Mouse (Mus musculus): ENCODE measurements around the gene Hs1bp3. TPM values are rescaled to one million over a fixed set of nuclear protein-coding genes. Genes with fewer than 3 reads are reported as not detected.

Hs1bp3 gene
- polyA plus RNA-seq, 1 experiment from 2014 or later: 10.1 TPM

- ATAC-seq (ENCODE audit: low FRiP score): no peak
- H3K4me3 ChIP-seq: no peak overlapping the region
- H3K9ac ChIP-seq: no peak overlapping the region
- no peak overlapping the region for H3K27ac ChIP-seq
- WGBS: 60% methylated on average over 6 of the region's 6 CpGs
- no peak overlapping the region for H3K4me2 ChIP-seq
- peaks cover 44% of the 10 kb centered on the region for H3K4me1 ChIP-seq (replicated peaks)
- no peaks in the 10 kb centered on the region for H3K9me3 ChIP-seq
- peaks cover 68% of the 10 kb centered on the region for H3K27me3 ChIP-seq
- H3K36me3 ChIP-seq: no peaks in the 10 kb centered on the region
These were observed 17.8 kb upstream of the Hs1bp3 start for GRCm38 (mm10) chr12:8295307-8295913.

DNA sequence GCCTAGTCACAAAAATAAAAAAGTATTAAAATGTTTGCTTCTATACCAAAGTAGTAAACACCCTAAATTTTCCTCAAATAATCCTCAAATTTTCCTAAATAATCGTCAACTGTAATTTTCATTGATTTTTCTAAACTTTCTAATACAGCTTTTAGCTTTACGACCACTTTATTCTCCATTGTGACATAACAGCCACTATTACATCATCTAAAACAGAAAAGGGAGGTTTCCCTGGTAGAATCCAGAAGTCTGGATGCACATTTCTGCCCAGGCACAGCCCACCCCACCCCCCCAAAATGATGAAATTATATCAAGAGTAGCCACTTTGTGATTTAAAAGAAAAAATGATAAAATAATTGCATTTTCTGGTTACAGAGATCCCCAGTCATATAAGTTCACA is 17.1 kb upstream of the Hs1bp3 start:
- peaks cover 75% of the 10 kb centered on the region for H3K27me3 ChIP-seq
- H3K9me3 ChIP-seq: no peaks in the 10 kb centered on the region
- 89% methylated on average over 2 of the region's 2 CpGs for WGBS
- peaks cover 40% of the 10 kb centered on the region for H3K4me1 ChIP-seq (replicated peaks)
- ATAC-seq (ENCODE audit: low FRiP score): no peak
- no peak overlapping the region for H3K27ac ChIP-seq
- H3K36me3 ChIP-seq: no peaks in the 10 kb centered on the region
- H3K4me2 ChIP-seq: no peak overlapping the region
- no peak overlapping the region for H3K9ac ChIP-seq
- H3K4me3 ChIP-seq: no peak overlapping the region

DNA sequence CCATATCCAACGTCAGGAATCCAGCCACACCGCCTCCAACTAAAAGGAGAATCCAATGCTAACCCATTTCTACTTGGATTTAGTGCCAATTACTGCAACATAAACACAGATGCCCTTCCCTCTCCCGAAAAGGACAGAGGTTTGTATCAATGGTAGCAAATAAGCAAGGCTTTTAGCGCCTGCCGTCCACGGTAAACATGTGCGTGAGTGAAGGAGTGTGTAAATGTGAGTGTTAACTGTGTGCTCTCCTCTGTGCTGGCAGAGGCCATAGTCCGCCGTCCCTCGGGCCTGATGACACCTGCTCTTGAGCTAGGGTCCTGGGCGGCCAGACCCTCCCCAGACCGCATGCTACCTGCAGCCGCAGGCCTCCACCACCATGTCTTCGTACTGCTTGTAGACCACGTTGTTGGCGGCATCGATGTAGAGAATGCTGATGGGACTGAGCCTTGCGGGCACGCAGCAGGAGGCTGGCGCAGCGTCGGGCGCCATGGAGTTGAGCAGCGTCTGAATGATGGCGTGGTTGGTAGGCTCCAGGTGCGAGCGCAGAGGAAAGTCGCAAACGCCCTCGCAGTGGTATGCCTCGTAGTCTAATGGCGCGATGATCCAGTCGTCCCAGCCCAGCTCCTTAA is 15.5 kb upstream of the Hs1bp3 start:
- Histone ChIP-seq H3K36me3 (no peaks in the 10 kb centered on the region), H3K4me2 (peak overlapping the region; percentile 60), H3K9ac (peak overlapping the region; percentile 51), H3K27me3 (peaks cover 90% of the 10 kb centered on the region), H3K4me3 (peak overlapping the region; percentile 42), H3K9me3 (no peaks in the 10 kb centered on the region), H3K4me1 (replicated peaks) (peaks cover 43% of the 10 kb centered on the region), H3K27ac (no peak overlapping the region)
- no peak for ATAC-seq (ENCODE audit: low FRiP score)
- 6% methylated on average over 34 of the region's 34 CpGs for WGBS

- H3K27ac ChIP-seq: no peak overlapping the region
- 3% methylated on average over 75 of the region's 85 CpGs for WGBS
- H3K9ac ChIP-seq: peak overlapping the region; percentile 51
- peak overlapping the region; percentile 60 for H3K4me2 ChIP-seq
- ATAC-seq (ENCODE audit: low FRiP score): no peak
- H3K4me1 ChIP-seq (replicated peaks): peaks cover 43% of the 10 kb centered on the region
- peaks cover 99% of the 10 kb centered on the region for H3K27me3 ChIP-seq
- no peaks in the 10 kb centered on the region for H3K36me3 ChIP-seq
- H3K4me3 ChIP-seq: peak overlapping the region; percentile 42
- H3K9me3 ChIP-seq: no peaks in the 10 kb centered on the region
These were observed 14.7 kb upstream of the Hs1bp3 start for GRCm38 (mm10) chr12:8298361-8299142.

GRCm38 (mm10) chr12:8299143-8300110 is 13.8 kb upstream of the Hs1bp3 start:
- Histone ChIP-seq H3K36me3 (no peaks in the 10 kb centered on the region), H3K27ac (no peak overlapping the region), H3K4me2 (no peak overlapping the region), H3K4me1 (replicated peaks) (peaks cover 43% of the 10 kb centered on the region), H3K27me3 (peaks cover 99% of the 10 kb centered on the region), H3K9ac (peak overlapping the region; percentile 13; the same call in 1 of the 2 replicates), H3K4me3 (peak overlapping the region; percentile 11; the same call in 1 of the 2 replicates), H3K9me3 (no peaks in the 10 kb centered on the region)
- 5% methylated on average over 34 of the region's 34 CpGs for WGBS
- ATAC-seq (ENCODE audit: low FRiP score): no peak

DNA sequence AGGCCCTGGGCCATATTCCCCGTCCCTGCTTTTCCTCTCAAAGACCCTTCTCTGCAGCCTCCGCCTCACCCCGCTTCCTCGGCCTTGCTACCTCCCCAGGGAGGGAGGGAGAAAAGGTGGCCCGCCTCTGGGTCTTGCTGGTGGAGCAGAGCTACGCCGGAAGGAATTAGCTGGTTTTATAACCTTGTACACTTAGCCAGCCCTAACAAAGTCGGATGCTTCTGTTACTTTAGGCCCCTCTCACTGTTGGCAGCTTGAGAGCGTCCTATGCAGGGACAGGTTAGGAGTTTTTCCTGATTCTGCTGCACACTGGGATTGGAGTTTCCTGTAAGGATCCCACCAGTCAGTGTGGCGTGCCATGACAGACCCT is 13.1 kb upstream of the Hs1bp3 start:
- Histone ChIP-seq H3K9ac (peak overlapping the region; percentile 13; the same call in 1 of the 2 replicates), H3K4me3 (peak overlapping the region; percentile 2; the same call in 1 of the 2 replicates), H3K36me3 (no peaks in the 10 kb centered on the region), H3K4me1 (replicated peaks) (peaks cover 43% of the 10 kb centered on the region), H3K27ac (no peak overlapping the region), H3K9me3 (no peaks in the 10 kb centered on the region), H3K27me3 (peaks cover 98% of the 10 kb centered on the region), H3K4me2 (no peak overlapping the region)
- 12% methylated on average over 10 of the region's 10 CpGs for WGBS
- no peak for ATAC-seq (ENCODE audit: low FRiP score)

DNA sequence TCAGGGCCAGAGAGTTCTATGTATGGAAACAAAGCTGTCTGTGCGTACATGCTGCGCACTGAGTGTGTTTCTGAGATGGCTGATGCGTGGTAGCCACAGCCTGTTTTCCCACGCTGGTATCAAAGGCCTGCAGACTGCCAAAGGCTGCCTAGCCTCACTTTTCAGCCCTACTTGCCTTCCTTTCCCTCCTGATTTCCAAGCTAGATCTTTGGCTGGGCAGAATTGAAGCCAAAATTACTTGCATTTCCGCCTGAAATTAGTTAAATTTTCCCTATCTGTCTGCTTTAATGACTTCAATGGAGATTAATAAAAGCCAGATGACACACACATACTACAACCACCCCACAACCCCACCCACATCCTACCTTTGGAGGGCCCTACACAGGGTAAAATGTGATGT is 12.7 kb upstream of the Hs1bp3 start:
- 23% methylated on average over 5 of the region's 5 CpGs for WGBS
- no peak for ATAC-seq (ENCODE audit: low FRiP score)

GRCm38 (mm10) chr12:8301011-8301814 is 12.0 kb upstream of the Hs1bp3 start:
- no peaks in the 10 kb centered on the region for H3K36me3 ChIP-seq
- WGBS: 1% methylated on average over 45 of the region's 46 CpGs
- peak overlapping the region; percentile 73 for H3K4me2 ChIP-seq
- H3K27ac ChIP-seq: 0 out of 2 replicates have a peak overlapping the region, but pooled peaks have one; percentile 13
- peak overlapping the region; percentile 47 for H3K4me3 ChIP-seq
- peak; percentile 18; the same call in 1 of the 2 replicates for ATAC-seq (ENCODE audit: low FRiP score)
- peak overlapping the region; percentile 66 for H3K9ac ChIP-seq
- H3K9me3 ChIP-seq: no peaks in the 10 kb centered on the region
- H3K27me3 ChIP-seq: peaks cover 99% of the 10 kb centered on the region
- H3K4me1 ChIP-seq (replicated peaks): peaks cover 43% of the 10 kb centered on the region

More for the DNA sequence above, 12.7 kb upstream of the Hs1bp3 start:
- peak overlapping the region; percentile 31; the same call in 1 of the 2 replicates for H3K9ac ChIP-seq
- H3K27me3 ChIP-seq: peaks cover 98% of the 10 kb centered on the region
- H3K4me2 ChIP-seq: no peak overlapping the region
- peak overlapping the region; percentile 47; the same call in 1 of the 2 replicates for H3K4me3 ChIP-seq
- H3K4me1 ChIP-seq (replicated peaks): peaks cover 43% of the 10 kb centered on the region
- no peaks in the 10 kb centered on the region for H3K36me3 ChIP-seq
- H3K9me3 ChIP-seq: no peaks in the 10 kb centered on the region
- H3K27ac ChIP-seq: 0 out of 2 replicates have a peak overlapping the region, but pooled peaks have one; percentile 13

DNA sequence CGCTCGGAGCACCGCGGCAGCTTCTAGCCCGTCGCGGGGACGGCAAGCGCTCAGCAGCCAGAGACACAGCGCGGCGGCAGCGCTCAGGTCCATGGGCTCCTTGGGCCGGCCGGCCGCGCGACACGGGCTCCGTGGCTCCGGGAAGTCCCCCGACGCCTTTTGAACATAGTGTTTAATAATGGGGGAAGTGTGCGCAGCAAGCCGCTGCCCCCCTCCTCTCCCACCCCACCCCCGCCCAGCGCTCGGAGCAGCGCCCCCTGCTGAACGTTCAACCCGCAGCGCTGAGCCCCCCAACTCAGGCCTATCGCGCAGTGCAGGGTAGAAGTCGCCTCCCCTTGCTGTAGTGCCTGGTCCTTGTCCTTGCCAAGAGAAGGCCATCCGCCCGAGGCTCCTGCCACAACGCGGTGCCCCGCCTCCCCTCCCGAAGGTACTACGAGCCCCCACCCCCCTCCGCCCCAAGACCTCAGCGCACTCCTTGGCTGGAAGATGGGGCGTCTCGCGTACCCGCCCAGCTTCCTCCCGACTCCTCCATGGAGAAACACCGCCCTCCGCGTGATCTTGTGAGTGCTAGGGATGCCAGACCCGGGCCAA is 11.3 kb upstream of the Hs1bp3 start, which contains the start of gene Gdf7:
Gene Gdf7, minus strand, starts transcription at position 114 of the 591 bp plus-strand sequence.
- Histone ChIP-seq H3K27me3 (peaks cover 94% of the 10 kb centered on the region), H3K4me3 (peak within 1 kb of the TSS; percentile 47), H3K9me3 (no peaks in the 10 kb centered on the region), H3K36me3 (no peaks in the 10 kb centered on the region), H3K9ac (peak within 1 kb of the TSS; percentile 66), H3K27ac (0 out of 2 replicates have a peak within 1 kb of the TSS, but pooled peaks have one; percentile 13), H3K4me2 (peak within 1 kb of the TSS; percentile 73), H3K4me1 (replicated peaks) (peaks cover 45% of the 10 kb centered on the region)
- ATAC-seq (ENCODE audit: low FRiP score): peak; percentile 52
- WGBS: under 1% methylated on average over 53 of the region's 53 CpGs

GRCm38 (mm10) chr12:8305258-8305657 is 8.0 kb upstream of the Hs1bp3 start:
- peaks cover 65% of the 10 kb centered on the region for H3K27me3 ChIP-seq

More at GRCm38 (mm10) chr12:8305258-8305657, 8.0 kb upstream of the Hs1bp3 start:
- H3K9ac ChIP-seq: no peak overlapping the region
- H3K27ac ChIP-seq: no peak overlapping the region
- H3K4me2 ChIP-seq: no peak overlapping the region
- peaks cover 18% of the 10 kb centered on the region for H3K4me1 ChIP-seq (replicated peaks)
- no peak for ATAC-seq (ENCODE audit: low FRiP score)
- no peak overlapping the region for H3K4me3 ChIP-seq
- no peaks in the 10 kb centered on the region for H3K36me3 ChIP-seq
- H3K9me3 ChIP-seq: no peaks in the 10 kb centered on the region
- 58% methylated on average over 2 of the region's 2 CpGs for whole genome bisulfite sequencing
